Mouse (Mus musculus) limb, embryonic 15.5 days (tissue): Measurements from ENCODE around the gene Fbxl13. TPM values are rescaled to one million over a fixed set of nuclear protein-coding genes. Genes with fewer than 3 reads are reported as not detected.

Source experiments
- ATAC-seq: fragments of 200-750 bp; cut with Nextera tagmentation; 2 replicates; pipeline ENCODE4 v1.8.0; 2017; ENCODE audit warnings: low read depth, moderate TSS enrichment; ENCODE audit not compliant: insufficient number of reproducible peaks, low FRiP score, low TSS enrichment
- H3K27ac ChIP-seq: fragments of 300-500 bp; sonication (generic); 2 replicates; pipeline ENCODE4 v1.5.1; 2015; ENCODE audit warnings: moderate library complexity, mild to moderate bottlenecking, inconsistent platforms
- H3K27me3 ChIP-seq: fragments of 300-500 bp; sonication (generic); 2 replicates; pipeline ENCODE4 v1.6.1; 2015; ENCODE audit warnings: inconsistent platforms
- H3K36me3 ChIP-seq: fragments of 300-500 bp; sonication (generic); 2 replicates; pipeline ENCODE4 v1.6.1; 2015; ENCODE audit warnings: inconsistent platforms
- H3K4me1 ChIP-seq: fragments of 300-500 bp; sonication (generic); 2 replicates; pipeline ENCODE4 v1.6.1; 2015; ENCODE audit warnings: inconsistent platforms
- H3K4me2 ChIP-seq: fragments of 300-500 bp; sonication (generic); 2 replicates; pipeline ENCODE4 v1.6.1; 2015; ENCODE audit warnings: mild to moderate bottlenecking, inconsistent platforms
- H3K4me3 ChIP-seq: fragments of 300-500 bp; sonication (generic); 2 replicates; pipeline ENCODE4 v1.5.1; 2015; ENCODE audit warnings: mild to moderate bottlenecking, inconsistent platforms
- H3K9ac ChIP-seq: fragments of 300-500 bp; sonication (generic); 2 replicates; pipeline ENCODE4 v1.6.1; 2015; ENCODE audit warnings: inconsistent platforms
- H3K9me3 ChIP-seq: fragments of 300-500 bp; sonication (generic); 2 replicates; pipeline ENCODE4 v1.6.1; 2016; ENCODE audit warnings: inconsistent platforms
- WGBS: fragments of 180-500 bp; shearing (Covaris S2); methylation state at CpG from one replicate; pipeline ENCODE4 v1.1.7; 2015; 5-methylcytosine and 5-hydroxymethylcytosine counted together
- polyA plus RNA-seq: library from polyadenylated mRNA; unstranded; fragments of >200 nt; fragmentation: Nextera tagmentation; extraction: Ambion mirVana; gene quantifications from 2 replicates; pipeline ENCODE4 v1.2.1, GENCODE M21; 2015

Gene Fbxl13
- polyA plus RNA-seq, 1 experiment from 2014 or later = not detected

DNA sequence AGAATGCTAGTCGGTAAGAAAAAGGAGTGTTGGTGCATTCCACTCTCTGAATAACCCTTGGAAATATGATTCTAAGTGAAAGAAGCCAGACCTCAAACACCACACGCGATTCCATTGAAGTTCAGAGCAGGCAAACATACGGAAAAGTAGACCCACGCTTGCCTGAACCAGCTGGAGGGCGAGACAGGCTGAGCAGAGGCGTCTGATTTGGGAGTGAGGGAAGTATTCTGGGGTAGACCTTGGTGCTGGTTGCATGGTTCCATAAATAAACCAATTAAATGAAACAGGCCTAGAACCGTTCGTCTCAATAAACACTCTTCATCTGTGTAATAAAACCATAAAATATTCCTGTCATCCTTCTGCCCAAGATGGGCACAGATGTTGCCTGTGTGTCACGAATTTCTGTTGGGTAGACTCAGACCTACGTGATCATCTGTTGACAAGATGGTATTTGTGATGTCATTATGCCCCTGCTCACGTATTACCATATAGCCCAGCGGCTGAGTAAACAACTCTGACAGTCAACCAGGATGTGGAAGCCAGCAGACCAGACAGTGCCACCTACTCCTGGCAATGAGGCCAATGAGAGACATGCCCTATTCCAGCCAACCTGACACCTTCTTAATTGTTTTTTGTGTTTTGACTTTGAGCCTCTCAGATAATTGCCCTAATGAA is 142.4 kb downstream of the Fbxl13 start:
- no peak for ATAC-seq
- Histone ChIP-seq H3K4me2 (no peak overlapping the region), H3K27ac (no peak overlapping the region), H3K4me1 (peaks cover 19% of the 10 kb centered on the region; the same call in 1 of the 2 replicates), H3K4me3 (no peak overlapping the region), H3K9ac (no peak overlapping the region), H3K36me3 (no peaks in the 10 kb centered on the region), H3K9me3 (no peaks in the 10 kb centered on the region), H3K27me3 (no peaks in the 10 kb centered on the region)
- WGBS = 47% methylated on average over 13 of the region's 13 CpGs

DNA sequence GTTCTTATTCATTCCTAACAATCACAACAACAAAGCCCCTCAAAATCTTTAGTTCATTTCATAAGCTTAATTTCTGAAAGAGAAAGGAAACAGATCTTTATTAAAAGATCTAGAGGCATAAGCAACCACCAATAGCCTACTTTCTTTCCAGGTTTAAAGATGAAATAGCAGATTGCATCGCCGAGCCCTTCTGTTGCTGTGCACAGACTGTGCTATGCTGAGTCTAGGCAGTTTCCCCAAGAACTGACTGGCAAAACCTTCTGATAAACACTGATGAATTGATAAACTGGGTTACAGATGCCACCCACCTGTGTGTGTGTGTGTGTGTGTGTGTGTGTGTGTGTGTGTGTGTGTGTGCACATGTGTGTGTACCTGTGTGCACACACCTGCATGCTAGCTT is 144.5 kb downstream of the Fbxl13 start:
- H3K9ac ChIP-seq = no peak overlapping the region
- no peaks in the 10 kb centered on the region for H3K27me3 ChIP-seq
- ATAC-seq = no peak
- peaks cover 21% of the 10 kb centered on the region for H3K4me1 ChIP-seq
- no peak overlapping the region for H3K4me3 ChIP-seq
- H3K4me2 ChIP-seq = no peak overlapping the region
- 0 out of 2 replicates have a peak overlapping the region, but pooled peaks have one; percentile 33 for H3K27ac ChIP-seq
- no peaks in the 10 kb centered on the region for H3K9me3 ChIP-seq
- WGBS = 85% methylated on average over 2 of the region's 2 CpGs
- H3K36me3 ChIP-seq = no peaks in the 10 kb centered on the region

DNA sequence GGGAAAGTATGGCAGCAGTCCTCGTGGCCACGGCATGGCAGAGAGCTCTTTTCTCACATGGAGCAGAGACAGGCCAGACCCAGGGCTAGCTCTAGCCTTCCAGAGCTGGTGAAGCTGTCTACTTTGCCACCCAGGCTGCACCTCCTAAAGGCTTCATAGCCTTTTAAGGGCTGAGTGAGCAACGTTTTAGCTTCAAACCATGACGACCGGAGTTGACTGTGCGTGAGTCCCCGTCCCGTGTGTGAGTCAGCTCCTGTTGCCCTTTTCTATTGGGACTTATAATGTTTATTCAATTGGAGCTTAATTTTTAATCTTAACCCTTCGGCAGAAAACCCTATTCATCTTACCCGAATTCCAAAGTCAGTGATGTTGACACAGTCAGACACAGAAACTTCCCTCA is 145.3 kb downstream of the Fbxl13 start:
- no peak overlapping the region for H3K9ac ChIP-seq
- H3K36me3 ChIP-seq = no peaks in the 10 kb centered on the region
- 75% methylated on average over 10 of the region's 10 CpGs for WGBS
- peaks cover 24% of the 10 kb centered on the region for H3K4me1 ChIP-seq
- no peaks in the 10 kb centered on the region for H3K27me3 ChIP-seq
- no peak overlapping the region for H3K27ac ChIP-seq
- no peak for ATAC-seq
- no peak overlapping the region for H3K4me3 ChIP-seq
- no peaks in the 10 kb centered on the region for H3K9me3 ChIP-seq
- H3K4me2 ChIP-seq = no peak overlapping the region

DNA sequence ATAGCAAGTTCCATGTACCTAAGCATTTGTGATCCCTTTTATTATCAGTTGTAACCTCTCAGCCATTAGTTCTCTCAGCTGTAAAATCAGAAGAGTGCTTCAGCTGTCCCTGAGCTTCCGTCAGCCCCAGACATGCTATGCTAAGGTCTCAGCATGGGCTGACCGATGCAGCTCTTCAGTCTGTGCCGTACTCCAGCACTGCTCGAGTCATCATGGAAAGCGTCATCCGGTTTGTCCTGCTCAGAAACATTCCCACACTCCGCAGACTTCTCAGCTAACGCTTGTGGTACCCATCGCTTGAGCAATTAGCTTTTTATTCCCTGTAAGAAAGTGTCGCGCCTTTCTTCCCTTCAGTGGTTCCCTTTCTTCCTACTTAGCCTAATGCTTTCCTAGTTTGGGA is 146.5 kb downstream of the Fbxl13 start:
- Histone ChIP-seq H3K36me3 (no peaks in the 10 kb centered on the region), H3K9ac (no peak overlapping the region), H3K27me3 (no peaks in the 10 kb centered on the region), H3K4me3 (no peak overlapping the region), H3K27ac (no peak overlapping the region), H3K4me1 (peaks cover 22% of the 10 kb centered on the region), H3K9me3 (no peaks in the 10 kb centered on the region), H3K4me2 (no peak overlapping the region)
- no peak for ATAC-seq
- WGBS = 82% methylated on average over 11 of the region's 11 CpGs

DNA sequence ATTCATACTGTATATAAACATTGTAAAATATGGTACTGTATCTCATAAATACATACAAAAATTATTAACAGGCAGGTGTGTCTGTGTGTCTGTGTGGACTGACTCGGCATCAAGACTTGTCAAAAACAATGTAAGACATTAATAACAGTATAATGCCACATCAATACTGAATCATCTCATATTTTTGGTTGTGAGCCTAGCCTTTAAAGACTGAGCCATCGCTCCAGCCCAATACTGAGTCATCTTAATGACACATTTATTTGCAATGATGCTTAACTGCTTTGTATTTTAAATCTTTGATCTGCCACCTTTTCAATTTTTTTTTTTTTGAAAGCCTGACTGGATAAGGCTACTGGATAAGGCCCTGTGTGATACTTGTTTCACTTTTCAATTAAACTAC is 146.9 kb downstream of the Fbxl13 start:
- no peaks in the 10 kb centered on the region for H3K27me3 ChIP-seq
- peaks cover 22% of the 10 kb centered on the region for H3K4me1 ChIP-seq
- no peak overlapping the region for H3K9ac ChIP-seq
- no peak for ATAC-seq
- no peak overlapping the region for H3K4me3 ChIP-seq
- no peaks in the 10 kb centered on the region for H3K36me3 ChIP-seq
- 83% methylated on average over 2 of the region's 2 CpGs for WGBS
- no peak overlapping the region for H3K4me2 ChIP-seq
- no peak overlapping the region for H3K27ac ChIP-seq
- H3K9me3 ChIP-seq = no peaks in the 10 kb centered on the region

DNA sequence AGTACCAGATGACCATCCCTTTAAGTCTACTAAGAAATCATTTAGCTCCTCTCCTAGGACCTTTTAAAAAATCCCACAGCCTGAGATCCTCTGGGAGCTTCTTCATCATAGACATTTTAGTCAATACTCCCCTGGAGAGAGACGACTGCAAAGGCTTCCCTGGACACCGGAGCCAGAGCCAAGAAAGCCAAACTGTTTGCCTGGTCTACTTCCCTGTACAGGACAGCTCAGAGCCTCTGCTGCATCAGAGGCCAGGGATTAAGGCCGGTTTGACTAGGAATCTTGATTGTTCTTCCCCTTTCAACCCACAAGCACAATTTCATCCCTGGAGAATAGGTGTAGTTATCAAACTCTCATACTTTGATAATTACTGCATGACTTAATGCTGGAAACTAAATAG is 148.6 kb downstream of the Fbxl13 start:
- Histone ChIP-seq H3K36me3 (no peaks in the 10 kb centered on the region), H3K9ac (no peak overlapping the region), H3K9me3 (no peaks in the 10 kb centered on the region), H3K27me3 (no peaks in the 10 kb centered on the region), H3K4me2 (no peak overlapping the region; the same call in 1 of the 2 replicates), H3K4me1 (peaks cover 32% of the 10 kb centered on the region), H3K27ac (peak overlapping the region; percentile 83), H3K4me3 (no peak overlapping the region)
- WGBS = 39% methylated on average over 3 of the region's 3 CpGs
- ATAC-seq = no peak

DNA sequence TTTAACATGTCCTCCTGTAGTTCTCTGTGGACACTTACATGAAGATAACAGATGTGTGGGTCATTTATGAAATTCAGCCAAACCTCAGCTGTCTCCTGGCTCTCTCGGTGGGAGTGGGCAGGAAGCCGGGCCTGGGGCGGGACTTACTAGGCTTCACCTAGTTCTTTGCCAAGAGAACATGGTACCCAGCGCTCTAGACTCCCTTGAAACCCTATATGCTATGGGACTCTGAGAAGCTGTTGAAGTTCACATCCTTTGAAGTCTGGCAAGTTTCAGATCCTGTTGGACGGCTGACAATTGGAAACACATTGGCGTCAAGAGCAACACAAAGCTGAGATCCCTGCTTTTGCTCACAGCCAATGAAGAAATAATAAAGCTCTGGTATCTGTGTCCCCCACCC is 149.1 kb downstream of the Fbxl13 start:
- 16% methylated on average over 6 of the region's 6 CpGs for WGBS
- H3K9me3 ChIP-seq = no peaks in the 10 kb centered on the region
- no peak overlapping the region; the same call in 1 of the 2 replicates for H3K4me2 ChIP-seq
- ATAC-seq = peak; percentile 71
- H3K9ac ChIP-seq = no peak overlapping the region
- no peaks in the 10 kb centered on the region for H3K27me3 ChIP-seq
- no peak overlapping the region for H3K4me3 ChIP-seq
- H3K27ac ChIP-seq = peak overlapping the region; percentile 83
- no peaks in the 10 kb centered on the region for H3K36me3 ChIP-seq
- peaks cover 28% of the 10 kb centered on the region for H3K4me1 ChIP-seq

DNA sequence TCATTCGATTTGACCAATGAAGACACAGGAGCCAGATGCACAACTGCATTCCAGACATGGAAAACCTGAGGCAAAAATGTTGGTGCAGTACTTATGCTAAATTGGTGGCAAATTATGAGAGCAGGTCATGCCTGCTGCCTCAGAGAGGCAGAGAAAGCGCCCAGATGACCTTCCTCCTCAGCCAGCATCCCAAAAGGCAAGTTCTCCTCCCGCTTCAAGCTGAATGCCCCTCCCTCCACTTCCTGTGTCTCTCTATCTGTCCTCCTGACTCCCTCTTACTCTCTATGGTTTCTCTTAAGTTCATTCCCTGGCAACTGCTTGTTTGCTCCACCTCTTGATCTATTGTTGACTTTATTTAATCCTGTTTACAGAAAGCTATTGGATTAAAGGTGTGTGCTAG is 150.7 kb downstream of the Fbxl13 start:
- H3K4me1 ChIP-seq = peaks cover 27% of the 10 kb centered on the region
- H3K4me3 ChIP-seq = no peak overlapping the region
- no peak overlapping the region for H3K27ac ChIP-seq
- no peak overlapping the region for H3K9ac ChIP-seq
- no peak overlapping the region for H3K4me2 ChIP-seq
- no peak for ATAC-seq
- WGBS = 64% methylated on average over 3 of the region's 3 CpGs
- no peaks in the 10 kb centered on the region for H3K36me3 ChIP-seq
- H3K9me3 ChIP-seq = no peaks in the 10 kb centered on the region
- no peaks in the 10 kb centered on the region for H3K27me3 ChIP-seq

DNA sequence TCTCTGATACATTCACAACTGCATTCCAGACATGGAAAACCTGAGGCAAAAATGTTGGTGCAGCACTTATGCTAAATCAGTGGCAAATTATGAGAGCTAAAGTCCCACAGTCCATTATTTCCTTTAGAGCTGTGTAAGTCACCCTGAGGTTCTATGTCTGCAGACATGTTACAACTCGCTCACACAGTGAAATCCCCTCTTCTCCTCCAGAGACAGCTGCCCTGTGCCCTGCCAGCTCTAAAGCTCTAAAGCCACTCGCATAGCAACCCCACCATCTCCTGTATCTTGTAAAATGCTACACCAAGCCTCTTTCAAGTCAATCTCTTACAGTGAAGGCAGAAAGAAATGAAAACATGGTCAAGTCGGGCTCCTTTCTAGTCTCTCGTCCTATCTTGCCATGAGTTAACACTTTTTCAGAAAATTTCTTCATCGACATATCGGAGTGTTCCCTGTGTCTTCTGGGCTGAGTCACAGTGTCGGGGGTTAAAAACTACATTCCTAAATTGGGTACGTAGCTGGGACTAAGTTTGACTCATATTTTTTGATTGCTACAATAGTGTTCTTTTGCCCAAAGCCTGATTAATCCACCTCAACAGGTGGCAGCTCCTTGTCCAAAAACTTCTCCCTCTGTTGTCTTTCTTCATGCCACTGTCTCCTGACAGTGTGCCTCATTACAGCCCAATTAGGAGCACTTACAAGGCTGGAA is 152.0 kb downstream of the Fbxl13 start:
- Histone ChIP-seq H3K4me2 (no peak overlapping the region), H3K4me3 (no peak overlapping the region), H3K27me3 (no peaks in the 10 kb centered on the region), H3K9me3 (no peaks in the 10 kb centered on the region), H3K4me1 (peaks cover 35% of the 10 kb centered on the region), H3K9ac (no peak overlapping the region), H3K36me3 (no peaks in the 10 kb centered on the region), H3K27ac (peak overlapping the region; percentile 54; the same call in 1 of the 2 replicates)
- WGBS = 57% methylated on average over 8 of the region's 8 CpGs
- no peak for ATAC-seq

DNA sequence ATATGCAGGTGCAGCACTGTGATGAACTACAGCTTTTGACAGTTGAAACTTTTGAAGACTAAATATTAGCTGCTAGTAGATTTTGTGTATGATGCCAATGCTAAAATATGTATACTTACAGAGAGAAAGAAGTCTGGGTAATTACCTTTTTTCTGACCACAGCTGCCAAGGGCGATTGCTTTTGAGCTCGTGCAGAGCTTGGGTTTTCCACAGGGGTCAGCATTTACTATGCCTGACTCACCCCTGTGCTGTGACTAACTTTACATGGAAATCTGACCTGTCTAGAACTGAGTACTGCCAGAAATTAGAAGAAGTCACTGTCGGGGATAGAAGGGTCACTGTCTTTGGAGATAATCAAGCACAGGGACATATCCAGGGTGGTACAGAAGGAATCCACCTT is 153.2 kb downstream of the Fbxl13 start:
- WGBS = 60% methylated on average over 3 of the region's 3 CpGs
- H3K4me2 ChIP-seq = no peak overlapping the region

DNA sequence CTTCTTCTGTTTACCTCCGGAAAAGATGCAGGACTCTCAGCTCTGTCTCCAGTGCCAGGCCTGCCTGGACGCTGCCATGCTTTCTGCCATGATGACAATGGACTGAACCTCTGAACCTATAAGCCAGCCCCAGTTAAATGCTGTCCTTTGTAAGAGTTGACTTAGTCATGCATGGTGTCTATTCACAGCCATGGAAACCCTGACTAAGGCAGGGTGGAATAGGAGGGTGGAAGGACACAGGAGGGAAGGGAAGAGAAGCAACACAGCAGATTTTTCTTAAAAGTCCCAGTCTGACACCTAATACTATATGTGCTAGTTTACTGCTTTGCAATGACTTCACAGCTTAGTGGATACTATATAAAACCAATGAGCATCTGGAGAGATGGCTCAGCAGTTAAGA is 154.0 kb downstream of the Fbxl13 start:
- ATAC-seq = no peak
- Histone ChIP-seq H3K9ac (no peak overlapping the region), H3K36me3 (no peaks in the 10 kb centered on the region), H3K27me3 (no peaks in the 10 kb centered on the region), H3K4me2 (no peak overlapping the region), H3K9me3 (no peaks in the 10 kb centered on the region), H3K4me1 (peaks cover 42% of the 10 kb centered on the region), H3K27ac (no peak overlapping the region), H3K4me3 (no peak overlapping the region)
- WGBS = 84% methylated on average over 2 of the region's 2 CpGs

More for the DNA sequence above, 153.2 kb downstream of the Fbxl13 start:
- no peaks in the 10 kb centered on the region for H3K36me3 ChIP-seq
- no peaks in the 10 kb centered on the region for H3K9me3 ChIP-seq
- H3K4me3 ChIP-seq = no peak overlapping the region
- H3K27me3 ChIP-seq = no peaks in the 10 kb centered on the region
- H3K4me1 ChIP-seq = peaks cover 42% of the 10 kb centered on the region
- ATAC-seq = no peak
- H3K27ac ChIP-seq = no peak overlapping the region
- no peak overlapping the region for H3K9ac ChIP-seq

DNA sequence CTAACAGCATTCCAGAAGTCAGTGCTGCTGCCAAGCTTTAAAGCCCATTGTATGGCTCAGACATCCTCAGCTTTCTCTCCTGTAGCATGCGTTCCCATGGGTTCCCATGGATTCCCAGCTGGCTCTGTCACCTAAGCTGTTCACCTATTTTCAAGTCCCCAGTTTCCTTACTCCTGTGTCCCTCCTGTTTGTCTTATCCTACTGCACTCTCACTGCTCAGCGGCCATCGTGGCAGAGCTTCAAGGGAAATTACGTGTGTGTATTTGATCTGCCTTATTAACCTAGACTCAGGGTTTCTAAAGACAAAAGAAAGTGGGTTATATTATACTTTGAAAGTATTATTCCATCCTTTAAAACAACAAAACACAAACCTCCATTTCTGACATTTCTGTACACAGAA is 156.3 kb downstream of the Fbxl13 start:
- 46% methylated on average over 4 of the region's 4 CpGs for WGBS
- Histone ChIP-seq H3K27ac (no peak overlapping the region), H3K9ac (no peak overlapping the region), H3K4me2 (no peak overlapping the region), H3K9me3 (no peaks in the 10 kb centered on the region), H3K36me3 (no peaks in the 10 kb centered on the region), H3K4me1 (peaks cover 43% of the 10 kb centered on the region), H3K27me3 (no peaks in the 10 kb centered on the region), H3K4me3 (no peak overlapping the region)
- no peak for ATAC-seq
